Mouse (Mus musculus) liver, adult 2 months (tissue): ENCODE measurements around the gene Rfx2.

Source experiments
- CTCF ChIP-seq: fragments of 200-500 bp; IDR thresholded peaks from 2 replicates; pipeline ENCODE4 v1.5.1; 2011; ENCODE audit warnings: low read depth, low read length, control low read depth
- POLR2A ChIP-seq: fragments of 200-500 bp; IDR thresholded peaks from 2 replicates; pipeline ENCODE4 v1.6.1; 2011; ENCODE audit warnings: low read length, control low read depth; ENCODE audit not compliant: insufficient read depth; ENCODE audit errors: extremely low read depth

GRCm38 (mm10) chr17:56823352-56823751, 7.5 kb downstream of the Rfx2 start:
- TF ChIP-seq CTCF, result no peak
- TF ChIP-seq POLR2A, result no peak
